Mouse (Mus musculus): ENCODE data around the gene Lsm11. TPM values are rescaled to one million over a fixed set of nuclear protein-coding genes. Genes with fewer than 3 reads are reported as not detected.
A peak's percentile ranks its signal among the peaks of the same experiment; 100 is the strongest.

Lsm11 gene
- total and polyA plus RNA-seq, 3 experiments = 2.0 to 4.0 (median 3.4) TPM

DNA sequence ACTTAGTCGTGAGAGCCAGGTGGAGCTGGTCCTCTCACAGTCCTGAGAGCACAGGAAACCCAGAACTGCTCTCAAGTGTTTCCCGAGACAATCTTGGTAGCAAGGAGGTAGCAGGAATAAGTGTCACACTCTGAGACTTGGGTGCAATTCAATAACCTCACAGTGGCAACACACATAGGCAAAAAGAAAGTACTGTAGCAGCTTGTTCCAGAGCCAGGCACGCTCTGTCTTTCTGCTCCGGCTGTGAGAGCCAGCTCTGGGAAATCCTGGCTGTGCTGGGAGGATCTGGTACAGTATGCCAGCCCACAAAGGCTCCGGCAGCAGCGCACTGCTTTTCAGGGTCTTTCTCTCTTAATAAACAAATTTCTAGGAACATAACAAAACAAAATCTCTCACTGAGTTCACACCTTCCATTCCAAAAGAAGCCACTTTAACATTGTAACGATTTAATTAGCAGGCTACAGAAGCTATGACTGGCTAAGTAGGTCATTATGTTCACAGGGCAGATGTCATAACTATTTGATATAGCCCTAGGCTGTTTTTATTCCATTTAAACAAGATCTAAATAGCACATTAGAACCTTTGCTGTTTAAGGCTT lies 1.5 kb downstream of the Lsm11 start:
- 28% methylated on average over 7 of the region's 7 CpGs for WGBS
- H3K9ac ChIP-seq (ENCODE audit: low read depth, low read length) = no peak overlapping the region
- DNase-seq = peak; percentile 24 to 26
- H3K36me3 ChIP-seq (ENCODE audit: control insufficient read depth, insufficient read depth, low read length) = no peaks in the 10 kb centered on the region
- H3K27me3 ChIP-seq (ENCODE audit: control insufficient read depth, insufficient read depth, low read length) = no peaks in the 10 kb centered on the region
- no peak overlapping the region for H3K27ac ChIP-seq
- H3K4me3 ChIP-seq = peak overlapping the region; percentile 78
- H3K4me1 ChIP-seq (ENCODE audit: control insufficient read depth, insufficient read depth, low read length) = peaks cover 3% of the 10 kb centered on the region
- intact Hi-C loops (cut with DNase I) = loop anchor here (10.0 kb wide), 1 partner anchor 182 kb away; no protein-coding TSS in a partner anchor
- no peak for TF ChIP-seq POLR2A (IDR thresholded peaks at IDR 0.05; ENCODE audit: insufficient read depth, low read depth, low read length)
- TF ChIP-seq CTCF (IDR thresholded peaks at IDR 0.05) = no peak
- no peak for TF ChIP-seq EP300 (IDR thresholded peaks at IDR 0.05; ENCODE audit: insufficient read depth, low read depth, low read length)
- no peaks in the 10 kb centered on the region for H3K79me2 ChIP-seq (replicated peaks; ENCODE audit: control insufficient read depth, insufficient read depth, low read length)

DNA sequence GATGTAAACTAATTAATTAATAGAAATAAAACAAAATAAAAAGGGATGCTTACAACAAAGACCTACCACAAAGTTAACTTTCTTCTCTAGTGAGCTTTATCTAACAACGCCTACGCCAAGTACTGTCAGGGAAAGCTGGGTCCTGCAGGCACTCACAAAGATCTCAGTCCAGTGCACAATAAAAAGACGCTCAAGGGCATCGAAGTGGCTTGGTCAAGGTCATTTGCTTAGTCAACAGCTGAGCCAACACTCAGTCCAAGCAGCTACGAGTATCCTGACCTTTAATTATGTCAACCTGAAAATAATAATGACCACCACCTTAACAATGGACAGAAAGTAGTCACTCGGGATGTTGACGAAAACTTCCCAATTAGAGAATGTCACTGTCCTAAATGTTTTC lies 2.5 kb downstream of the Lsm11 start:
- intact Hi-C loops (cut with DNase I) = loop anchor here (10.0 kb wide), 1 partner anchor 183 kb away; no protein-coding TSS in a partner anchor
- TF ChIP-seq EP300 (IDR thresholded peaks at IDR 0.05; ENCODE audit: insufficient read depth, low read depth, low read length) = no peak
- TF ChIP-seq CTCF (IDR thresholded peaks at IDR 0.05) = no peak
- TF ChIP-seq POLR2A (IDR thresholded peaks at IDR 0.05; ENCODE audit: insufficient read depth, low read depth, low read length) = no peak
- Histone ChIP-seq H3K36me3 (ENCODE audit: control insufficient read depth, insufficient read depth, low read length) (no peaks in the 10 kb centered on the region), H3K4me1 (ENCODE audit: control insufficient read depth, insufficient read depth, low read length) (peaks cover 3% of the 10 kb centered on the region), H3K4me3 (no peak overlapping the region), H3K27me3 (ENCODE audit: control insufficient read depth, insufficient read depth, low read length) (no peaks in the 10 kb centered on the region), H3K79me2 (replicated peaks; ENCODE audit: control insufficient read depth, insufficient read depth, low read length) (no peaks in the 10 kb centered on the region), H3K9ac (ENCODE audit: low read depth, low read length) (no peak overlapping the region), H3K27ac (no peak overlapping the region)
- WGBS = 90% methylated on average over 7 of the region's 7 CpGs
- no peak for DNase-seq

DNA sequence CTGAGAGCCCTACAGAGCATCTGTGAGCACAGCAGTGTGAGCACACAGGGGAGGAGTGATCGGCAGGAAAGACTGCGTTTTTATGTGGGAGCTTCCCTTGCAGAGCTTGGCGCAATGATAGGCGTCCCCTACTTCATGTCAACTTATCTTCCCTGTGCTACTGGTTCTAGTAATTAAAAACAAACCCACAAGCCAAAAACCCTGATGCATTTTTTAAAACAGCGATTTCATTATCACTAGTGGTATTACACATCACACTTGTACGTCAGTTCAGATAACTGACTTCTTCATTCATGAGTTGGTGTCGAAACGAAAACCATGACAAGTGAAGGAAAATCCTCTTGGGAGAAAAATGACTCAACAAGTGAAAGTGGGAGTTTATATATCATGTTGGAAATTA lies 5.8 kb downstream of the Lsm11 start:
- TF ChIP-seq POLR2A (IDR thresholded peaks at IDR 0.05; ENCODE audit: insufficient read depth, low read depth, low read length) = no peak
- no peak for TF ChIP-seq CTCF (IDR thresholded peaks at IDR 0.05)
- TF ChIP-seq EP300 (IDR thresholded peaks at IDR 0.05; ENCODE audit: insufficient read depth, low read depth, low read length) = no peak
- H3K27ac ChIP-seq = no peak overlapping the region
- no peak overlapping the region for H3K9ac ChIP-seq (ENCODE audit: low read depth, low read length)
- intact Hi-C loops (cut with DNase I) = no loop called here
- WGBS = 74% methylated on average over 8 of the region's 8 CpGs
- peaks cover 3% of the 10 kb centered on the region for H3K4me1 ChIP-seq (ENCODE audit: control insufficient read depth, insufficient read depth, low read length)
- DNase-seq = no peak
- no peaks in the 10 kb centered on the region for H3K36me3 ChIP-seq (ENCODE audit: control insufficient read depth, insufficient read depth, low read length)
- H3K79me2 ChIP-seq (replicated peaks; ENCODE audit: control insufficient read depth, insufficient read depth, low read length) = no peaks in the 10 kb centered on the region
- H3K4me3 ChIP-seq = no peak overlapping the region
- H3K27me3 ChIP-seq (ENCODE audit: control insufficient read depth, insufficient read depth, low read length) = no peaks in the 10 kb centered on the region

DNA sequence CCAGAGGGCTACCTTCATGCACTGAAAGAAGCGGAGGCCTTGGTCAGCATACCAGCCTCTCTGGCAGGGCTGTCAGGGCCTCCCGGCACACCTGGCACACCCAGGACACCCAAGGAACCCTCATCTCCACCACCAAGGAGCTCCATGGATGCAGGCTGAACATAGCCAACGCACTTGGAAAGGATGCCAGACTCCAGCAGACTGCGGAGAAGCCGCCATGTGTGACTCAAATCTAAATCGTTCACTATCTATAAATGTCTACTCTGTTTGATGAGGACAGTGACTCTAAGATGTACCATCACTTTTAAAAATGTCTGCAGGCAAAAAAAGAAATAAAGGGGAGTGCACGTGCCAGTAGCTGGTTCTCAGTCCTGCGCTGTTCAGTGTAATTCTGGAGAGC lies 7.3 kb downstream of the Lsm11 start:
- Histone ChIP-seq H3K4me1 (ENCODE audit: control insufficient read depth, insufficient read depth, low read length) (no peaks in the 10 kb centered on the region), H3K79me2 (replicated peaks; ENCODE audit: control insufficient read depth, insufficient read depth, low read length) (no peaks in the 10 kb centered on the region), H3K9ac (ENCODE audit: low read depth, low read length) (no peak overlapping the region), H3K4me3 (no peak overlapping the region), H3K27ac (no peak overlapping the region), H3K36me3 (ENCODE audit: control insufficient read depth, insufficient read depth, low read length) (no peaks in the 10 kb centered on the region), H3K27me3 (ENCODE audit: control insufficient read depth, insufficient read depth, low read length) (no peaks in the 10 kb centered on the region)
- WGBS = 94% methylated on average over 8 of the region's 8 CpGs
- TF ChIP-seq EP300 (IDR thresholded peaks at IDR 0.05; ENCODE audit: insufficient read depth, low read depth, low read length) = no peak
- no peak for TF ChIP-seq POLR2A (IDR thresholded peaks at IDR 0.05; ENCODE audit: insufficient read depth, low read depth, low read length)
- TF ChIP-seq CTCF (IDR thresholded peaks at IDR 0.05) = no peak
- intact Hi-C loops (cut with DNase I) = no loop called here
- no peak for DNase-seq

DNA sequence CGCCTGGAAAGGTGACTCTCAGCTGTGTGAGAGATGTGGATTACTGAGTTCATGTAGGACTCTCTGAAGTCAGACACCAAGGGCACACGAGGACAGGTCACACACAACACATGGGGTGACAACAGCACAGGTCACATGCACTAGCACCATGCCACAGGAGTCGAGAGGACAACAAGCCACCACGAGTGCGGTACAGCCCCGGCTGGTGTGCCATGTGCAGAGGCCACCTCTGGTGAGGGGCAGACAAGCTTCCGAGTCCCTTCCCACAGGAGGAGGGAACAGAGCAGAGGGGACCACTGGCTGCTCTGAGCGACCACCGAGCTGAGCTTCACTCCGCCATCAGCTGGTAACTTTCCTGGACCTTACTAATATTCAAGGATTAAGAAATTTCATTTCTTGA lies 12.0 kb downstream of the Lsm11 start:
- intact Hi-C loops (cut with DNase I) = no loop called here
- no peak overlapping the region for H3K4me3 ChIP-seq

DNA sequence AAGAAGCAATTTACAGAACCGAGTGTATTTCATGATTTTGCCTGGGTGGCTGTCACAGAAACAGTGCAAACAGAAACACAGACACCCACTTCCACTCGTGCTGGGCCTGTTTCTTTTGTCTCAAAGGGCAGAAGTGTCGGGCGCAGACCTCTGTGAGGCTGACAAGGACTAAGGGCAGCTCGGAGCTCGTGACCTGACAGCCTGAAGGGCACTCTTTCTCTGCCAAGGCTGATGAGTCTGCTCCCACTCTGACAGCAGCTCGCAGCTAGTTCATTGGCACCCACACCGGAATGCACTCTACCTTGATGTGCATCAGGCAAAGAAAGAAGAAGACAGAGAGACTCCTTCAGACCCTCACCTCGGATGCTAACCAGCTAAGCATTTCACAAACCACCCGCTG lies 15.2 kb downstream of the Lsm11 start:
- H3K79me2 ChIP-seq (replicated peaks; ENCODE audit: control insufficient read depth, insufficient read depth, low read length) = no peaks in the 10 kb centered on the region
- DNase-seq = no peak
- TF ChIP-seq CTCF (IDR thresholded peaks at IDR 0.05) (no peak), POLR2A (IDR thresholded peaks at IDR 0.05; ENCODE audit: insufficient read depth, low read depth, low read length) (no peak), EP300 (IDR thresholded peaks at IDR 0.05; ENCODE audit: insufficient read depth, low read depth, low read length) (no peak)
- intact Hi-C loops (cut with DNase I) = no loop called here
- no peak overlapping the region for H3K4me3 ChIP-seq
- H3K27me3 ChIP-seq (ENCODE audit: control insufficient read depth, insufficient read depth, low read length) = no peaks in the 10 kb centered on the region
- H3K4me1 ChIP-seq (ENCODE audit: control insufficient read depth, insufficient read depth, low read length) = 0 out of 2 replicates have a peak, but pooled peaks cover 1% of the 10 kb centered on the region
- H3K9ac ChIP-seq (ENCODE audit: low read depth, low read length) = no peak overlapping the region
- no peaks in the 10 kb centered on the region for H3K36me3 ChIP-seq (ENCODE audit: control insufficient read depth, insufficient read depth, low read length)
- H3K27ac ChIP-seq = no peak overlapping the region
- 84% methylated on average over 10 of the region's 10 CpGs for WGBS

More for the DNA sequence above, 12.0 kb downstream of the Lsm11 start:
- H3K79me2 ChIP-seq (replicated peaks; ENCODE audit: control insufficient read depth, insufficient read depth, low read length) = no peaks in the 10 kb centered on the region
- no peaks in the 10 kb centered on the region for H3K4me1 ChIP-seq (ENCODE audit: control insufficient read depth, insufficient read depth, low read length)
- no peak overlapping the region for H3K27ac ChIP-seq
- 78% methylated on average over 10 of the region's 10 CpGs for whole genome bisulfite sequencing
- no peaks in the 10 kb centered on the region for H3K27me3 ChIP-seq (ENCODE audit: control insufficient read depth, insufficient read depth, low read length)
- no peak overlapping the region for H3K9ac ChIP-seq (ENCODE audit: low read depth, low read length)
- TF ChIP-seq POLR2A (IDR thresholded peaks at IDR 0.05; ENCODE audit: insufficient read depth, low read depth, low read length) = no peak
- no peak for DNase-seq
- H3K36me3 ChIP-seq (ENCODE audit: control insufficient read depth, insufficient read depth, low read length) = no peaks in the 10 kb centered on the region

Measured in heart, adult 2 months (tissue).